Mouse (Mus musculus) kidney, adult 18-20 months (tissue): ENCODE data around the gene Cmip.

Experiments used
- DNase-seq: peaks from one replicate; pipeline ENCODE4 v3.0.0; 2021

Cmip gene

GRCm38 (mm10) chr8:117356109-117356672, 99.3 kb downstream of the Cmip start:
- DNase-seq = no peak

- DNase-seq = no peak
Measured at GRCm38 (mm10) chr8:117357491-117358467, 100.9 kb downstream of the Cmip start.

GRCm38 (mm10) chr8:117360172-117360930, 103.5 kb downstream of the Cmip start:
- DNase-seq = no peak

GRCm38 (mm10) chr8:117361595-117362437, 105.0 kb downstream of the Cmip start:
- no peak for DNase-seq

GRCm38 (mm10) chr8:117362438-117362726, 105.5 kb downstream of the Cmip start:
- no peak for DNase-seq

GRCm38 (mm10) chr8:117363291-117363690, 106.4 kb downstream of the Cmip start:
- DNase-seq = peak; percentile 56

GRCm38 (mm10) chr8:117364374-117365160, 107.7 kb downstream of the Cmip start:
- DNase-seq = no peak

GRCm38 (mm10) chr8:117366475-117366874, 109.6 kb downstream of the Cmip start:
- peak; percentile 30 for DNase-seq

- DNase-seq = no peak
Measured at GRCm38 (mm10) chr8:117367441-117367840, 110.6 kb downstream of the Cmip start.

GRCm38 (mm10) chr8:117368781-117369180, 111.9 kb downstream of the Cmip start:
- DNase-seq = peak; percentile 70

- DNase-seq = no peak
Measured at GRCm38 (mm10) chr8:117370009-117370408, 113.1 kb downstream of the Cmip start.

- no peak for DNase-seq
Measured at GRCm38 (mm10) chr8:117371189-117371588, 114.3 kb downstream of the Cmip start.

- DNase-seq = no peak
Measured at GRCm38 (mm10) chr8:117372070-117372469, 115.2 kb downstream of the Cmip start.

GRCm38 (mm10) chr8:117373001-117373428, 116.2 kb downstream of the Cmip start:
- DNase-seq = no peak

- no peak for DNase-seq
Measured at GRCm38 (mm10) chr8:117374087-117374486, 117.2 kb downstream of the Cmip start.

- DNase-seq = no peak
Measured at GRCm38 (mm10) chr8:117376997-117377396, 120.1 kb downstream of the Cmip start.

GRCm38 (mm10) chr8:117378625-117379024, 121.8 kb downstream of the Cmip start:
- no peak for DNase-seq

- DNase-seq = peak; percentile 65
Measured at GRCm38 (mm10) chr8:117379131-117379530, 122.3 kb downstream of the Cmip start.

GRCm38 (mm10) chr8:117380796-117381195, 123.9 kb downstream of the Cmip start:
- peak; percentile 61 for DNase-seq

GRCm38 (mm10) chr8:117386142-117386541, 129.3 kb downstream of the Cmip start:
- peak; percentile 52 for DNase-seq

- no peak for DNase-seq
Measured at GRCm38 (mm10) chr8:117387642-117388041, 130.8 kb downstream of the Cmip start.

- DNase-seq = peak; percentile 67
Measured at GRCm38 (mm10) chr8:117388370-117388769, 131.5 kb downstream of the Cmip start.
